Mouse (Mus musculus): ENCODE measurements around the gene Sox18. TPM values are rescaled to one million over a fixed set of nuclear protein-coding genes. Genes with fewer than 3 reads are reported as not detected.

Gene Sox18
- total and polyA plus RNA-seq, 3 experiments: 0.04 TPM; not detected in 2

- TF ChIP-seq JUND (IDR thresholded peaks at IDR 0.05; ENCODE audit: low read depth, low read length) (no peak), RCOR1 (IDR thresholded peaks at IDR 0.05; ENCODE audit: low read depth, low read length) (no peak), POLR2AphosphoS2 (IDR thresholded peaks at IDR 0.05; ENCODE audit: low read length) (no peak), GABPA (IDR thresholded peaks at IDR 0.05; ENCODE audit: low read depth, low read length) (no peak), HCFC1 (IDR thresholded peaks at IDR 0.05; ENCODE audit: low read depth, low read length) (no peak), POLR2A (IDR thresholded peaks at IDR 0.05; ENCODE audit: control insufficient read depth in 1 of 2, insufficient read depth in 1 of 2, low read depth in 1 of 2, low read length in 2 of 2, poor library complexity in 1 of 2) (no peak), RAD21 (IDR thresholded peaks at IDR 0.05; ENCODE audit: low read depth, low read length) (no peak), UBTF (IDR thresholded peaks at IDR 0.05; ENCODE audit: borderline replicate concordance, insufficient read depth, low read depth, low read length) (no peak), BHLHE40 (IDR thresholded peaks at IDR 0.05; ENCODE audit: borderline replicate concordance, low read depth, low read length) (no peak), TBP (IDR thresholded peaks at IDR 0.05; ENCODE audit: low read depth, low read length) (no peak), USF1 (IDR thresholded peaks at IDR 0.05; ENCODE audit: low read depth, low read length) (no peak), MAX (IDR thresholded peaks at IDR 0.05; ENCODE audit: low read length) (no peak), SMC3 (IDR thresholded peaks at IDR 0.05; ENCODE audit: low read depth, low read length) (no peak), TAL1 (IDR thresholded peaks at IDR 0.05; ENCODE audit: low read length) (no peak), GATA1 (IDR thresholded peaks at IDR 0.05; ENCODE audit: low read depth, low read length) (no peak), USF2 (IDR thresholded peaks at IDR 0.05; ENCODE audit: borderline replicate concordance in 1 of 2, insufficient read depth in 1 of 2, low read depth in 1 of 2, low read length in 2 of 2) (no peak)
- Histone ChIP-seq H3K4me3 (ENCODE audit: control insufficient read depth in 1 of 2, insufficient read depth in 1 of 2, low read depth in 2 of 2, low read length in 2 of 2) (no peak overlapping the region), H3K27me3 (ENCODE audit: control insufficient read depth in 1 of 2, insufficient read depth in 2 of 2, low read length in 2 of 2) (peaks cover 0 to 3% of the 10 kb centered on the region in 2 experiments; a peak in 1 of 4 replicates), H3K9me3 (replicated peaks; ENCODE audit: insufficient read depth, low read length) (no peaks in the 10 kb centered on the region), H3K36me3 (ENCODE audit: control insufficient read depth in 1 of 2, insufficient read depth in 2 of 2, low read length in 2 of 2) (peaks cover 0 to 10% of the 10 kb centered on the region in 2 experiments; a peak in 2 of 4 replicates), H3K79me2 (ENCODE audit: control insufficient read depth, insufficient read depth, low read length, poor library complexity) (peaks cover 6% of the 10 kb centered on the region; the same call in 1 of the 2 replicates), H3K27ac (ENCODE audit: control insufficient read depth, low read depth, low read length) (no peak overlapping the region), H3K9ac (ENCODE audit: control insufficient read depth, low read depth, low read length, poor library complexity, severe bottlenecking) (no peak overlapping the region), H3K4me1 (ENCODE audit: control insufficient read depth in 1 of 2, insufficient read depth in 2 of 2, low read length in 2 of 2) (peaks cover 0 to 21% of the 10 kb centered on the region in 2 experiments)
- no peak for DNase-seq (ENCODE audit: low read depth, low spot score)
Observed at GRCm38 (mm10) chr2:181677755-181678098, 6.3 kb upstream of the Sox18 start.

- Histone ChIP-seq H3K27ac (ENCODE audit: control insufficient read depth, low read depth, low read length) (no peak overlapping the region), H3K4me1 (ENCODE audit: control insufficient read depth in 1 of 2, insufficient read depth in 2 of 2, low read length in 2 of 2) (peaks cover 0 to 21% of the 10 kb centered on the region in 2 experiments), H3K9ac (ENCODE audit: control insufficient read depth, low read depth, low read length, poor library complexity, severe bottlenecking) (no peak overlapping the region), H3K27me3 (ENCODE audit: control insufficient read depth in 1 of 2, insufficient read depth in 2 of 2, low read length in 2 of 2) (peaks cover 0 to 3% of the 10 kb centered on the region in 2 experiments; a peak in 1 of 4 replicates), H3K9me3 (replicated peaks; ENCODE audit: insufficient read depth, low read length) (no peaks in the 10 kb centered on the region), H3K36me3 (ENCODE audit: control insufficient read depth in 1 of 2, insufficient read depth in 2 of 2, low read length in 2 of 2) (peaks cover 0 to 10% of the 10 kb centered on the region in 2 experiments; a peak in 2 of 4 replicates), H3K79me2 (ENCODE audit: control insufficient read depth, insufficient read depth, low read length, poor library complexity) (peaks cover 6% of the 10 kb centered on the region; the same call in 1 of the 2 replicates), H3K4me3 (ENCODE audit: control insufficient read depth in 1 of 2, insufficient read depth in 1 of 2, low read depth in 2 of 2, low read length in 2 of 2) (no peak overlapping the region)
- no peak for TF ChIP-seq POLR2AphosphoS2 (IDR thresholded peaks at IDR 0.05; ENCODE audit: low read length)
- no peak for TF ChIP-seq GATA1 (IDR thresholded peaks at IDR 0.05; ENCODE audit: low read depth, low read length)
- TF ChIP-seq ZKSCAN1 (IDR thresholded peaks at IDR 0.05; ENCODE audit: low read depth, low read length): no peak
- TF ChIP-seq SIN3A (IDR thresholded peaks at IDR 0.05; ENCODE audit: low read length): no peak
- TF ChIP-seq POLR2A (IDR thresholded peaks at IDR 0.05; ENCODE audit: control insufficient read depth in 1 of 2, insufficient read depth in 1 of 2, low read depth in 1 of 2, low read length in 2 of 2, poor library complexity in 1 of 2): no peak
- TF ChIP-seq MEF2A (IDR thresholded peaks at IDR 0.05; ENCODE audit: extremely low read depth, insufficient replicate concordance, low read depth, low read length, poor library complexity, severe bottlenecking): no peak
- TF ChIP-seq TBP (IDR thresholded peaks at IDR 0.05; ENCODE audit: low read depth, low read length): no peak
- TF ChIP-seq RAD21 (IDR thresholded peaks at IDR 0.05; ENCODE audit: low read depth, low read length): no peak
- no peak for TF ChIP-seq SMC3 (IDR thresholded peaks at IDR 0.05; ENCODE audit: low read depth, low read length)
- no peak for TF ChIP-seq EP300 (IDR thresholded peaks at IDR 0.05; ENCODE audit: low read depth in 1 of 2, low read length in 2 of 2)
- TF ChIP-seq E2F4 (IDR thresholded peaks at IDR 0.05; ENCODE audit: borderline replicate concordance, low read depth, low read length): no peak
- DNase-seq (ENCODE audit: low read depth, low spot score): no peak
Observed at GRCm38 (mm10) chr2:181677096-181677754, 5.8 kb upstream of the Sox18 start.
